Mouse (Mus musculus) neural tube, embryonic 15.5 days (tissue): Measurements from ENCODE around the gene Fermt2. TPM values are rescaled to one million over a fixed set of nuclear protein-coding genes. Genes with fewer than 3 reads are reported as not detected.

Source experiments
- ATAC-seq: fragments of 200-750 bp; cut with Nextera tagmentation; 2 replicates; pipeline ENCODE4 v1.8.0; 2017; ENCODE audit warnings: mild to moderate bottlenecking, moderate TSS enrichment, moderate library complexity; ENCODE audit not compliant: low FRiP score
- H3K27ac ChIP-seq: fragments of 300-500 bp; sonication (generic); replicated peaks from 2 replicates; pipeline ENCODE4 v1.5.1; 2015; ENCODE audit warnings: mild to moderate bottlenecking, inconsistent platforms
- H3K27me3 ChIP-seq: fragments of 300-500 bp; sonication (generic); replicated peaks from 2 replicates; pipeline ENCODE4 v1.6.1; 2015; ENCODE audit warnings: inconsistent platforms
- H3K36me3 ChIP-seq: fragments of 300-500 bp; sonication (generic); 2 replicates; pipeline ENCODE4 v1.6.1; 2015; ENCODE audit warnings: inconsistent platforms
- H3K4me1 ChIP-seq: fragments of 300-500 bp; sonication (generic); 2 replicates; pipeline ENCODE4 v1.6.1; 2015; ENCODE audit warnings: inconsistent platforms
- H3K4me2 ChIP-seq: fragments of 300-500 bp; sonication (generic); 2 replicates; pipeline ENCODE4 v1.6.1; 2015; ENCODE audit warnings: inconsistent platforms, mild to moderate bottlenecking, moderate library complexity
- H3K4me3 ChIP-seq: fragments of 300-500 bp; sonication (generic); replicated peaks from 2 replicates; pipeline ENCODE4 v1.5.1; 2015; ENCODE audit warnings: mild to moderate bottlenecking, inconsistent platforms
- H3K9ac ChIP-seq: fragments of 300-500 bp; sonication (generic); replicated peaks from 2 replicates; pipeline ENCODE4 v1.6.1; 2015; ENCODE audit warnings: mild to moderate bottlenecking, inconsistent platforms
- H3K9me3 ChIP-seq: fragments of 300-500 bp; sonication (generic); replicated peaks from 2 replicates; pipeline ENCODE4 v1.6.1; 2016; ENCODE audit warnings: inconsistent platforms
- WGBS: fragments of 180-500 bp; shearing (Covaris S2); methylation state at CpG from one replicate; pipeline ENCODE4 v1.1.7; 2015; ENCODE audit warnings: mixed read lengths; 5-methylcytosine and 5-hydroxymethylcytosine counted together
- polyA plus RNA-seq: library from polyadenylated mRNA; unstranded; fragments of >200 nt; fragmentation: Nextera tagmentation; extraction: Ambion mirVana; gene quantifications from 2 replicates; pipeline ENCODE4 v1.2.1, GENCODE M21; 2015

The Fermt2 gene
- polyA plus RNA-seq, 1 experiment from 2014 or later = 78.7 TPM

GRCm38 (mm10) chr14:45461945-45462344 lies 68.0 kb downstream of the Fermt2 start:
- peaks cover 23% of the 10 kb centered on the region for H3K4me1 ChIP-seq
- no peak overlapping the region for H3K9ac ChIP-seq
- no peaks in the 10 kb centered on the region for H3K27me3 ChIP-seq
- peak; percentile 43; the same call in 1 of the 2 replicates for ATAC-seq
- H3K36me3 ChIP-seq = peaks cover 43% of the 10 kb centered on the region
- H3K4me2 ChIP-seq = no peak overlapping the region
- H3K9me3 ChIP-seq = no peaks in the 10 kb centered on the region
- peak overlapping the region; percentile 51 for H3K27ac ChIP-seq
- WGBS = 62% methylated on average over 6 of the region's 6 CpGs
- H3K4me3 ChIP-seq = no peak overlapping the region

GRCm38 (mm10) chr14:45460491-45460890 lies 69.4 kb downstream of the Fermt2 start:
- no peak overlapping the region for H3K27ac ChIP-seq
- H3K4me1 ChIP-seq = peaks cover 34% of the 10 kb centered on the region
- H3K36me3 ChIP-seq = peaks cover 31% of the 10 kb centered on the region
- no peak overlapping the region for H3K9ac ChIP-seq
- no peak overlapping the region for H3K4me2 ChIP-seq
- H3K4me3 ChIP-seq = no peak overlapping the region
- no peaks in the 10 kb centered on the region for H3K9me3 ChIP-seq
- no peak for ATAC-seq
- 95% methylated on average over 10 of the region's 10 CpGs for WGBS
- no peaks in the 10 kb centered on the region for H3K27me3 ChIP-seq

DNA sequence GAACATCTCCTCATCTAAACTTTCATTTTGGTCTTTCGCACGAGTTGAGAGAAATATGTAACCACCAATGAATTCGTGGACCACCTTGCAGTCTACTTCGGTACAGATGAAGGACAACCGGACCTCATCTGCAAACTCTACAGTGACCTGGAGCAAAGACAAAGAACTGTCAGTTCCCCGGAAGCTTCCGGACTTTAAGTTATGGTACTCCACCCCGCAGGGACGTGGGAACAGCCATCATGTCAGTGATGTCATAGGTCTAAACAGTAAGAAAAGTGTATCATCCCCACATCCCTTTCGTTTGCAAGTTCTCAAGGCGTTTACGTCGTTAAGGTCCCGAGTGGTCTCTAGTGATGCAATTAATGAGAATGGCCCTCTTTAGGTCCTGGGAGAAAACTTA lies 70.0 kb downstream of the Fermt2 start:
- WGBS = 92% methylated on average over 14 of the region's 14 CpGs
- Histone ChIP-seq H3K4me1 (peaks cover 36% of the 10 kb centered on the region), H3K4me3 (no peak overlapping the region), H3K27me3 (no peaks in the 10 kb centered on the region), H3K9ac (no peak overlapping the region), H3K36me3 (peaks cover 29% of the 10 kb centered on the region), H3K9me3 (no peaks in the 10 kb centered on the region), H3K27ac (no peak overlapping the region), H3K4me2 (no peak overlapping the region)
- no peak for ATAC-seq

- Histone ChIP-seq H3K9me3 (no peaks in the 10 kb centered on the region), H3K36me3 (peaks cover 22% of the 10 kb centered on the region), H3K9ac (no peak overlapping the region), H3K4me3 (no peak overlapping the region), H3K4me1 (peaks cover 32% of the 10 kb centered on the region), H3K27me3 (no peaks in the 10 kb centered on the region), H3K4me2 (no peak overlapping the region), H3K27ac (peak overlapping the region; percentile 54; the same call in 1 of the 2 replicates)
- 72% methylated on average over 9 of the region's 9 CpGs for WGBS
- ATAC-seq = 0 out of 2 replicates have a peak, but pooled peaks have one; percentile 15
Observed at GRCm38 (mm10) chr14:45457003-45457402, 72.9 kb downstream of the Fermt2 start.

DNA sequence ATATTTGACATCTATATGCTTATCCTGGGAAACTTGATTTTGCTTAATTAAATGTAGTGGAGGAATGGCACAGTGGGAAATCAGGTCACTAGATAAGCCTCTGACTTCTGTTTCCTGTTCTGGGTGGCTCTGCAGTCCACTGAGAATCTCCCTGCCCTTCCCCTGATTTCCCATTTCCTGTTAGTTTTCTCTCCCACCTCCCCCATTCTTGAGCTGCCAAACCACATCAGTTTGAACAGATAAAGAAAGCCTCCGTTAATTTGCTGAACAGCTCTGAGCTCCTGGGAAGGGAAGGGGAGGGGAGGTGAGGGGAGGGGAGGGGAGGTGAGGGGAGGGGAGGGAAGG lies 73.4 kb downstream of the Fermt2 start:
- Histone ChIP-seq H3K9ac (no peak overlapping the region), H3K36me3 (peaks cover 17% of the 10 kb centered on the region), H3K4me2 (no peak overlapping the region), H3K4me1 (peaks cover 30% of the 10 kb centered on the region), H3K4me3 (no peak overlapping the region), H3K9me3 (no peaks in the 10 kb centered on the region), H3K27me3 (no peaks in the 10 kb centered on the region), H3K27ac (peak overlapping the region; percentile 23)
- ATAC-seq = no peak
- no CpG with 5 or more reads among the region's 1 CpGs for WGBS

- no peak overlapping the region for H3K4me3 ChIP-seq
- H3K4me1 ChIP-seq = peaks cover 30% of the 10 kb centered on the region
- H3K27me3 ChIP-seq = no peaks in the 10 kb centered on the region
- WGBS = 60% methylated on average over 12 of the region's 12 CpGs
- H3K9me3 ChIP-seq = no peaks in the 10 kb centered on the region
- no peak overlapping the region for H3K4me2 ChIP-seq
- H3K36me3 ChIP-seq = peaks cover 12% of the 10 kb centered on the region
- peak overlapping the region; percentile 23 for H3K27ac ChIP-seq
- H3K9ac ChIP-seq = no peak overlapping the region; the same call in 1 of the 2 replicates
- ATAC-seq = no peak
Observed at GRCm38 (mm10) chr14:45455651-45456501, 74.0 kb downstream of the Fermt2 start.

- Histone ChIP-seq H3K27me3 (no peaks in the 10 kb centered on the region), H3K4me2 (no peak overlapping the region), H3K9me3 (no peaks in the 10 kb centered on the region), H3K9ac (no peak overlapping the region), H3K27ac (no peak overlapping the region), H3K4me1 (peaks cover 30% of the 10 kb centered on the region), H3K36me3 (no peaks in the 10 kb centered on the region; the same call in 1 of the 2 replicates), H3K4me3 (no peak overlapping the region)
- ATAC-seq = no peak
- WGBS = 68% methylated on average over 5 of the region's 5 CpGs
Observed at GRCm38 (mm10) chr14:45453538-45454233, 76.2 kb downstream of the Fermt2 start.

GRCm38 (mm10) chr14:45452861-45453512 lies 76.9 kb downstream of the Fermt2 start:
- Histone ChIP-seq H3K36me3 (no peaks in the 10 kb centered on the region), H3K9me3 (no peaks in the 10 kb centered on the region), H3K4me3 (no peak overlapping the region), H3K4me1 (peaks cover 30% of the 10 kb centered on the region), H3K27me3 (no peaks in the 10 kb centered on the region), H3K9ac (no peak overlapping the region), H3K27ac (no peak overlapping the region; the same call in 1 of the 2 replicates), H3K4me2 (no peak overlapping the region)
- no peak for ATAC-seq
- 24% methylated on average over 11 of the region's 11 CpGs for WGBS

DNA sequence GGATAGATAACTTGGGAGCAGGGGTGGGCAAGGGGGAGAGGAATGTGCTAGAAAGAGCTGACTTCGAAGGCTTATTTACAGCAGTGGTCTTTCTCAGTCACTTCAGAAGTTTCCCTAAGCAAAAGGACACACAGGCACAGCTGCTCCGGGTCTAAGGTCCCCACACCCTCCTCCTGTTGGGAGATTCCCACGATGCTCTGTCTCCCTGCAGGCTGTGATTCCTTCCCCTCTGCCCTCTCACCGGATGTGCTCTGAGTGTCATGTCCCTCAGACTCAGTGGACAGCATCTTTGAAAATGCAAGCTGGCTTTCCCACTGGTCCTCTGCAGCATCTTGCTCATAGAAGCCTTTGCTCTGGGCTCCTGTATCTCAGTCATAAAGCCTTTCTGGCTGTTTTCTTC lies 77.8 kb downstream of the Fermt2 start:
- ATAC-seq = no peak
- Histone ChIP-seq H3K4me2 (no peak overlapping the region), H3K9ac (no peak overlapping the region), H3K4me1 (peaks cover 28% of the 10 kb centered on the region), H3K9me3 (no peaks in the 10 kb centered on the region), H3K36me3 (no peaks in the 10 kb centered on the region), H3K4me3 (no peak overlapping the region), H3K27ac (no peak overlapping the region; the same call in 1 of the 2 replicates), H3K27me3 (no peaks in the 10 kb centered on the region)
- WGBS = 55% methylated on average over 4 of the region's 4 CpGs

DNA sequence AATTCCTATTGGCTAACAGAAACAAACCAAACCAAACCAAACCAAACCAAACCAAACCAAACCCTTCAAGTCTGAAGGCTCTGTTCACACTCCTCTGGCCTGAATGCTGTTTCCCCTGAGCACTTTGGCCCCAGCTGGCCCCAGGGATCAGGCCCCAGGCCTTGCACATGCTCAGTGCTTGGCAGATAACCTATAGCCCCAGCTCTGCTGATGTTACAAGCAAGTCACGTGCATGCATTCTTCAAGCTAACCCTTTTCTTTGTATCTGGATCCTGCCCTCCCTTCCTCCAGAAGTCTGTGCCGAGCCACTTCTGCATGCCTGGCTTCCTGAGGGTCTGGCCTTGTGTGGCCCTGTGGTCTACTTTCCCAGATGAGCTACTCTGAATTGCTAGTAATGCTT lies 78.8 kb downstream of the Fermt2 start:
- ATAC-seq = no peak
- 28% methylated on average over 2 of the region's 2 CpGs for WGBS
- Histone ChIP-seq H3K4me2 (no peak overlapping the region), H3K4me3 (no peak overlapping the region), H3K9me3 (no peaks in the 10 kb centered on the region), H3K27ac (no peak overlapping the region), H3K4me1 (peaks cover 20% of the 10 kb centered on the region), H3K9ac (no peak overlapping the region), H3K27me3 (no peaks in the 10 kb centered on the region), H3K36me3 (no peaks in the 10 kb centered on the region)

DNA sequence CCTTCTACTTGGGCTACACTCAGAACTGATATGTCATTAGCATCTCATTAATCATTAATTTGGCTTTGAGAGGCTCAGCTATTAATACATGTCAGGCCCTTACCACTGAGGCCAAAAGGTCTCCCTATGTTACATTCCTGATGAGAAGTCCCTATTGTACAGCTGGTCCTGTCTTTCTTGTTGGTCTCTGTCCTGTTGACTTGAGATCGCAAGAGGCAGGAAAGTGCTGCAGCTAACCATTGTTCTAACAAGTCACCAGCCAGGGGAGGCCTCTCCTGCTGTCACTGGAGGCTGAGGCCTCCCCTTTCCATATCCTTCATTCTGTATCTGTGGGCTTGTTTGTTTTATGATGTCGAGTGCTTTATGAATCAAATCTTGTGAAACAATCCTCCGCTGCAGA lies 83.1 kb downstream of the Fermt2 start:
- no peak overlapping the region for H3K9ac ChIP-seq
- no peaks in the 10 kb centered on the region for H3K36me3 ChIP-seq
- no peak for ATAC-seq
- no peaks in the 10 kb centered on the region for H3K27me3 ChIP-seq
- H3K4me3 ChIP-seq = no peak overlapping the region
- peaks cover 6% of the 10 kb centered on the region; the same call in 1 of the 2 replicates for H3K4me1 ChIP-seq
- no peaks in the 10 kb centered on the region for H3K9me3 ChIP-seq
- no peak overlapping the region for H3K27ac ChIP-seq
- no peak overlapping the region for H3K4me2 ChIP-seq
- WGBS = 74% methylated on average over 3 of the region's 3 CpGs
